Mouse (Mus musculus) lung, postnatal 4 days (tissue): Measurements from ENCODE around the gene Xkr7.

ENCODE experiments used
- DNase-seq, 2 experiments: peaks; one replicate each; pipeline ENCODE4 v3.0.0; 2021

The Xkr7 gene

GRCm38 (mm10) chr2:153033545-153034230 lies 2.0 kb downstream of the Xkr7 start:
- no peak for DNase-seq

- no peak for DNase-seq
Measured at GRCm38 (mm10) chr2:153036690-153037089, 5.0 kb downstream of the Xkr7 start.

GRCm38 (mm10) chr2:153043886-153044285 lies 12.2 kb downstream of the Xkr7 start:
- no peak for DNase-seq

DNA sequence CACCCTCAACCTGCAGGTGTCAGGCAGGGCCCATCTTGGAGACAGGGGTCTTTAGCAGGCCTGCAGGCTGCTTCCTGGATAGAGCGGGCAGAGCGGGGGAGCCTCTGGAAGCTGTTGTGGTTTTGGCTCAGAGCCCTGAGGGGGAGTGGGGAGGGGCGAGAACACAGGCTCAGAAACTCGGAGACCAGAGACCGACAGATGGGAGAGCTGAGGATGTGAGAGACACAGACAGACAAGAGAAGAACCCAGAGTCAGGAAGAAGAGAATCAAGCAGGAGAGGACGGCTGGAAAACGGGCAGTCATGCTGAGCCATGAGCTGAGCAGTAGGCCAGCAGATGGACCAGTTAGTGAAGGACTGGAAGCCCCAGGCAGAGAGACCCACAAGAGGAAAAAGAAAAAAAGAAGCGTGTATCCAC lies 14.2 kb downstream of the Xkr7 start:
- DNase-seq = no peak

DNA sequence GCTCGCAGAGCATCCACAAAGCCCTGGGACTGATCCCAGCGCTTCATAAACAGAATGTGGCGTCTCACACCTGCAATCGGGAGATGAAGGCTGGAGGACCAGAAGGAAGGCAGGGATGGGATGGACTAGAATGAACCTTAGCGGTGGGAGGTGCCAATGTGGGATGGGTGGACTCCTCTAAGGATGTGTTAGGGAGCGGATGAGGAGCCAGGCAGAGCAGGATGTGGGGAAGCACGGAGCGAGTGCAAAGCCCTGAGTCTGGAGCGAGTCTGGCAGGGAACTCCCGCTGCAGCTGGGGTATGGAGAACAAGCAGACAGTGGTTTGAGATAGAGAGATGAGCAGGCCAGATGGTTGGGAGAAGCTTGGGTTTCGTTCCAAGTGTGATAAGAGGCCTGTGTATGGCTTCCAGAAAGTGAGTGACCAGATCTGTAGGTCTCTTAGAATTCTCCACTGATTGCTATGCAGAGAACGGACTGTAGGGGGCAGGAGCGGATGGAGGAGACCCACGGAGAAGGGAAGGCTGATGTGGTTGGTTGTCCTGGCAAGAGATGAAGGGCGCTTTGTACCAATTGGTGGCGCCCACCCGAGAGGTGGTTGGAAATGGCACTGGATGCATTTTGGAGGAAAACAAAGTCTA lies 16.3 kb downstream of the Xkr7 start:
- peak in 1 of 2 experiments; percentile 69 for DNase-seq

GRCm38 (mm10) chr2:153049288-153049996 lies 17.8 kb downstream of the Xkr7 start:
- DNase-seq = no peak

- DNase-seq = no peak
Measured at GRCm38 (mm10) chr2:153049997-153050358, 18.3 kb downstream of the Xkr7 start.

GRCm38 (mm10) chr2:153051095-153051494 lies 19.4 kb downstream of the Xkr7 start:
- no peak for DNase-seq

- DNase-seq = no peak
Measured at GRCm38 (mm10) chr2:153051537-153051936, 19.9 kb downstream of the Xkr7 start.

- no peak for DNase-seq
Measured at GRCm38 (mm10) chr2:153052700-153053351, 21.2 kb downstream of the Xkr7 start.

- no peak for DNase-seq
Measured at GRCm38 (mm10) chr2:153053896-153054295, 22.2 kb downstream of the Xkr7 start.

DNA sequence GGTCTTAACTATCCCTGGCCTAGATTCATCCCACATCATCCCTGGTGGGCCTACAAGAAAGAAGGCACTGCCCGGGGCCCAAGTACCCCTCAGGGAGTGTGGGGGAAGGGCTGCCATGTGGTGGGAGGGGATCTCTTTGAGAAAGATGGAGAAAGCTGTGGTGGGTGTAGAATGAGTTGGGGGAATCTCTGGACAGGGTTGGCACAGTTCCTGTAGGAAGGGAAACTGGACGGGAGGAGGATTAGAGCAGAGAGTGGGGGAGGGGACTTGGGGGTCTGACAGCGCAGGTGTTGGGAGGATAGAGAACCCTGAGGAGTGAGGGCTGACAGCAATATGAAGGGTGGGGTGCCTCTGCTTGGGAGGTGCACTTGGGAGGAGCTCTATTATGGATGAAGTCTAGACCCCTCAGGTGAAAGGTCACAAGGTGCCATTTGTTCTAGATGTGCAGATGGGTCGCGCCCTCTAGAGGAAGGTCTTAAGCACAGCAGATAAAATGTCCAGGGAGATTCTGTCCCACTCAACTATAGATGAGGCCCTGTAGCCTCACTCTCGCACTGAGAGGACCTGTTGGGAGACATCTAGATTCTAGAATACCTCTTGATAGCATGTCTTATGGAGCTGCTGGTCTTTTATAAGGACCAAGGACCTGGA lies 23.7 kb downstream of the Xkr7 start:
- DNase-seq = no peak

- DNase-seq = no peak
Measured at GRCm38 (mm10) chr2:153058365-153058764, 26.7 kb downstream of the Xkr7 start.

- DNase-seq = no peak
Measured at GRCm38 (mm10) chr2:153060216-153060615, 28.6 kb downstream of the Xkr7 start.

DNA sequence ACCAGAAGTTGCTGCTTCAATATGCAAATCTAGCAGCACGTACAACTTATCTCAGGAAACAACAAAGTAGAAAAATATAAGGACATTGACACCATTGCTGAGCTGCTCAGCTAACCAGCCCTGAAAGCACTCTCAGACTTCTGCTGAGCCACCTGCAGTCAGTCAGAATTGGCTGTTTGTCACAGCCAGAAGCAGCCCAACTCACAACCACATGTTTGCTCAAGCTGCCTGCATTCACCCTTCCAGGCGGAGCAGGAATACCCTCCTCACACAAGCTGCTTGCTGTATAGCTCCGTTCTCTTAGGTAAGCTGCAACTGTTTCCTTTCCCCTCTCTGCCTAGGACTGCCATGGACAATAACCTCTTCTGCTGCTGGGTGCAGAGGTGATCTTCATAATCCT lies 31.7 kb downstream of the Xkr7 start:
- no peak for DNase-seq

GRCm38 (mm10) chr2:153064190-153064970 lies 32.7 kb downstream of the Xkr7 start:
- DNase-seq = no peak

DNA sequence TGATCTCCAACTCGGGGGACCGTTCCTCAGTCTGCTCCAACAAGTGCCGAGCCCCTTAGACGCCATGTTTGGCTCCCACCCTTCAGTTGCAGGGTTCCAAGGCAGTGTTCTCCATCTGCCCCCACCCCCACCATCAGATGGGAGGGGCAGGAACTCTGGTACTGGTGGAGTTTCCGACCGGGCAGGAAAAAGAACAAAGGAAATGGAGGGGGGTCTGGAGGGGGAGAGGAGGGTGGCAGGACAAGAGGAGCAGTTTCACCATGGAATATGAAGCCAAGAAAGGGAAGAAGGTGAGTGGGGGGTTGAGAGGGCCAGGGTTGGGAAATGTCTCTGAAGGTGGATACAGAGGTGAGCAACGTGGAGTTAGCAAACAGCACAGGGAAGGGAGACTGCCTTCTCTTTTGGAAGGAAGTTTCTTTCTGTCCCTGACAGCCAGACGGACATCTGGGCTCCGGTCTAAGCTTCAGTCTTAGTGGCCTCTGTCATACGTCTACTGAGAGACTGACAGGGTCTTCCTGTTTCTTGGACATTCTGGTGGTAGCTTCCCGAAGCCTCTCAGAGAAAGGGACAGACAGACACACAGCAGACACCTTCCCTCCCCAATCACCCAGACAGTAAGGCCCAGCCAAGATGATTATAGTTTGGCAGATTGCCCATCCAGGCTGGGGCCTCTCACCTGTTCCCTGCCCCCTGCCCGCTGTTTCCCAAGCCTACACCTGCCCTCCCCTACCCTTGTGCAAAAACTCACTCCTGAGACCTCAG lies 34.3 kb downstream of the Xkr7 start, which contains the start of gene Ccm2l:
Gene Ccm2l (plus strand): TSS at position 209 of the 762 bp plus-strand sequence.
- peak; percentile 74 to 81 for DNase-seq

- DNase-seq = no peak
Measured at GRCm38 (mm10) chr2:153066991-153067390, 35.3 kb downstream of the Xkr7 start.

GRCm38 (mm10) chr2:153070762-153071490 lies 39.3 kb downstream of the Xkr7 start:
- DNase-seq = peak in 1 of 2 experiments; percentile 50

GRCm38 (mm10) chr2:153071491-153072184 lies 40.0 kb downstream of the Xkr7 start:
- no peak for DNase-seq
